Mouse (Mus musculus): ENCODE measurements around the gene Taf5.

GRCm38 (mm10) chr19:47104641-47105271 lies 37.2 kb downstream of the Taf5 start:
- no peak for TF ChIP-seq POLR2A (IDR thresholded peaks at IDR 0.05; ENCODE audit: extremely low read depth, insufficient read depth, low read length)
- TF ChIP-seq CTCF (IDR thresholded peaks at IDR 0.05; ENCODE audit: low read depth, low read length): no peak

All from liver, adult 2 months (tissue).